Mouse (Mus musculus): Measurements from ENCODE around the gene H2-D1.
"Not testable (repeated sequence)": the region's sequence is repeated elsewhere in the genome, so short reads cannot be mapped to it uniquely, and the experiment has no call there.

H2-D1 gene

GRCm38 (mm10) chr17:35304478-35304877 lies 41.9 kb downstream of the H2-D1 start:
- DNase-seq (ENCODE audit: low spot score) = no peak

- DNase-seq (ENCODE audit: low spot score) = not testable (repeated sequence)
Measured at GRCm38 (mm10) chr17:35304921-35305320, 42.4 kb downstream of the H2-D1 start.
